Mouse (Mus musculus): Measurements from ENCODE around the gene Ak7.

Ak7 gene

DNA sequence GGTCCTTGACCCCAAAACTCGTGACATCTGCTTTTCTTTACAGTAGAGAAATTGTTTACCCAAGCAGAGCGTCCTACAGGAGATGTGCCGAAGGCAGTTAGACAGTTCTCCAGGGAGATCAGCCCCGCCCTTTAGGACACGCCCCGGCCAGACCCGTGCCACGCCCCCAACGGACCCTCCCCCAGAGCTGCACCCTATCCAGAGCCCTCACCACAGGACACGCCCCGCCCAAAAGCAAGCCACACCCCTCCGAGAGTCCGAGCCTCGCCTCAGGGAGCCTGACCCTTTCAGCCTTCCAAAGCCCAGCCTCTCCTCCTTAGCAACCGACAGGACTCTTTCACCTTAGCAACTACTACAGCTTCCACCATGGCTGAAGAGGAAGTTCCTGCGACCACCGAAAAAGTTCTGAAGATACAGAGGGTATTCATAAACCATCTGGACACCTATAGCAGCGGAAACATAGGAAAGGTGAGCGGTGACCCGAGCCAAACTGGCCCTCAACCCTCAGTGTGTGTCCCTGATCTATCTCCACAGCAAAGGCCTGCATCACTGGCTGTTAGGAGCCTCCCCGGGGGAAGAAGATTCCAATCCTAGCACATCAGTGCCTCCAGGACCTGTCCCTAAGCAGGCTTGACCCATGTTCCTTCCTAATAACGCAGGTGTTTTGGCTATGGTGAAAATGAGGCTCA lies at the start of gene Ak7:
TSS of gene Ak7 (plus strand) at position 178 of the 689 bp plus-strand sequence.
- TF ChIP-seq GATA4 (IDR thresholded peaks at IDR 0.05; ENCODE audit: insufficient replicate concordance, low read length) = no peak

DNA sequence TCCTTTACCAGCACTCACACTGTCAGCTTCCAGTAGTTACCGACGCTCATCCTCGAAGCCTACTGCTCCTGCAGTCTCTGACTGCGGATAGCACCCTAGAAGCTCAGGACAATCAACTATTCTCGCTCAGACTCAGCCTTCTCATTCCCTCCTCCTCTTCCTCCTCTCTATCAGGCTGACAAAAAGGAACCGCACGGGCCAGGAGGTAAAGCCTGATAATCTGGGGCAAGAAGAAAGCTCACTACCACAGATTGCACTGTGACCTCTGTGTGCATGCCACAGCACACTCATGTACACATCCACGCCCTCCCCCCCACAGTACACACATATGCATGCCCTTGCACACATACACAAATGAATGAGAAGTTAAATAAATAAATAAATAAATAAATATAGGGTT lies 29.5 kb upstream of the Ak7 start:
- TF ChIP-seq GATA4 (IDR thresholded peaks at IDR 0.05; ENCODE audit: insufficient replicate concordance, low read length) = no peak

DNA sequence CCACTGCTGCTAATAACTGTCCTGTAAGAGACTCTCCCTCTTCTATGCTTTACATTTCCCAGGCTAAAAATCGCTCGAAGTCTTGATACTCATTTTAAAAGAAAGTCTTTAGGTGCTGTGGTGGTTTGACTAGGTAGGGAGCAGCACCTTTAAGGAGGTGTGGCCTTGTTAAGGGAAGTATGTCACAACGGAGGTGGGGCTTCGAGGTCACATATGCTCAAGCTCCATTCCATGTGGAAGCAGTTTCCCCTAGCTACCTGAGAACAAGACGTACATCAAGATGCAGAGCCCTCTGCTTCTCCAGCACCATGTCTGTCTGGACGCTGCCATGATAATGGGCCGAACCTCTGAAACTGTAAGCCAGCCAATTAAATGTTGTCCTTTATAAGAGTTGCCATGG lies 27.6 kb upstream of the Ak7 start:
- no peak for TF ChIP-seq GATA4 (IDR thresholded peaks at IDR 0.05; ENCODE audit: insufficient replicate concordance, low read length)

DNA sequence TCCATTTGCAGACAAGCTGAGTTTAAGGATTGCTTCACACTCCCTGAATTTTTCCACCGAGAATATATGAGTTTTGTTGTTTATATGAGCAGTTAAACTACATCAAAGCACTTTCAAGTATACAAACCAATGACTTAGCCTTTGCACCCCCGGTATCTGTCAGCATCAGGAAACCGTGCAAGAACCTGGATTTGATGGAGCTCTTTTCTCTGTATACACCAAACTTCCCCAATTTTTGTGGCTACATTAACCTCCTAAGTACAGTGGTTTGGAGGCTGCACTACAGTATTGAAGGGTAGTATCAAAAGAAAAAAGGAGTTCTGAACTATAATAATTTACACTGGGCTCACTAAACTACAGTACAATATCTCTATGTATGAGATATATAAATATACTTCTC lies 27.0 kb upstream of the Ak7 start:
- TF ChIP-seq GATA4 (IDR thresholded peaks at IDR 0.05; ENCODE audit: insufficient replicate concordance, low read length) = no peak

DNA sequence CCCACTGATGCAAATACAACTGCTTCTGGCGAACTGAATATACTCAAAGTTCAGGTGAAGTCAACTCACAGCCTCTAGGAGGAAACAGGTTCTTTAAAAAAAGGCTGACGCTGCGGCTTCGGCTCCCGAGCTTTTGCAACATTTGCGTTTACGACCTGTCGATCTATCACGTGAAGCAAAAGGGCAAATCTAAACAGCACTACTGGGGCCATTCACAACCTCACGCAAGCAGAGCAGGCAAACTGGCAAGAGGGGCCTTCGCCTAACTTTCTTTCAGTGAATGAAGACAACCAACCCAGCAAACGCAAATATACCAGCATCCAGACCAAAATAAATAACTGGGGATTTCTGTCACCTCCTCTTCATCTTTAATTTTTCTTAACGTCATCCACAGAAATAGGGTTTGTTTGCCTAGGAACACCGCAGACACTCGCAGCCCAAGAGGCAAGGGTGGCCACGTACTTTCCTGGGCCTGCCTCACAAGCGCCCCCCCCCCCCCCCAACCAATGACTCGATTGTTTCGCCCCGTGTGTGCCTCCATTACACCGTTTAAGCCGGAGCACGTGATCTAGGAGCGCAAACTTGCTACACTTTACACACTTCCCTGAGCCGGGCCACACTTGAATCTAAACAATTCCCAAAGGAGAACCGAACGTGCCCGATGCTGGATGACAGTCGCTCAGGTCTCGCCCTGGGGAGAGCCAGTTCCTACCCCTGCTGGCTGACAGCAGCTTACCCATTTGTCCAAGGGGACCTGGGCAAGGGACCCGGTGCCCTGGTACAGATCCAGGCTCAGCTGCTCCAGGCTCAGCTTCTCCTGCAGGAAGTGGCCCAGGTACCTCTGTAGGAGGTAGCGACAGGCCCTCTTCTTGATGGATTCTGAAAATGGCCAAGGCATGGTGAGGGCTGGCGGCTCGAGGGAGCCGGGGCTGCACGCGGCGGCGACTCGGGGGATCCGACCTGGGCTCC lies 21.6 kb upstream of the Ak7 start, which contains the start of gene Gskip:
TSS of gene Gskip (plus strand) at position 897 of the 969 bp plus-strand sequence.
- no peak for TF ChIP-seq GATA4 (IDR thresholded peaks at IDR 0.05; ENCODE audit: insufficient replicate concordance, low read length)

DNA sequence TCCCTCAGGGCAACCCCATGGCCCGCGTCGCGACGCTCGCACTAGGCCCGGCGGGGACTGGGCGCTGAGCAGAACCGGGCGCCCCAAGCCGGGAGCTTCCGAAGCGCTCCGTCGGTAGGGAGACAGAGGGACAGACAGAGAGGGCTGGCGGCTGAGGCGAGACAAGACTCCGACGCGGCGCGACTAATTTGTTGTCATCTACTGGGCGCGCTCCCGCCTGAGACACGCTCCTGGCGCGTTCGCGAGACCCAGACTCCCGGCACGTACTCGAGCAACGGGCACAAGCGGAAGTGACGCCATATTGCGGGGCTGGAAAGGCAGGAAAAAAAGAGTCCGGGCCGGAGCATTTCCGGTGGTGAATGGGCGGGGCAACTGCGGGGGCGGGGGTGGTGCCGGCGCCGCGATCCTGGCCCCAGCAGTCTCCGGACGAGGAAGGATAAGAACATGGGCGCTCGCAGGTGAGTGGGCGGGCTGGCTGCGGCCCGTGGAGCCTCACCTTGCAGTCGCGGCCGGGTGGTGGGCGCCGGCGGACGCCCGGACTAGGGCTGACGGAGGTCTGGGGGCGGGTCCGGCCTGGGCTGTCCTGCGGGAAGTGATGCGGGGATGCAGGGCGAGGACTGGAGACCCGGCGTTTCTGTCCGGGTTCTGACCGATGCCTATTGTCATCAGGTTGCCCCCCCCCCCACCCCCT lies 20.6 kb upstream of the Ak7 start, which contains the start of gene Atg2b:
TSS of gene Atg2b (minus strand) at position 211 of the 691 bp plus-strand sequence.
- TF ChIP-seq GATA4 (IDR thresholded peaks at IDR 0.05; ENCODE audit: insufficient replicate concordance, low read length) = no peak

DNA sequence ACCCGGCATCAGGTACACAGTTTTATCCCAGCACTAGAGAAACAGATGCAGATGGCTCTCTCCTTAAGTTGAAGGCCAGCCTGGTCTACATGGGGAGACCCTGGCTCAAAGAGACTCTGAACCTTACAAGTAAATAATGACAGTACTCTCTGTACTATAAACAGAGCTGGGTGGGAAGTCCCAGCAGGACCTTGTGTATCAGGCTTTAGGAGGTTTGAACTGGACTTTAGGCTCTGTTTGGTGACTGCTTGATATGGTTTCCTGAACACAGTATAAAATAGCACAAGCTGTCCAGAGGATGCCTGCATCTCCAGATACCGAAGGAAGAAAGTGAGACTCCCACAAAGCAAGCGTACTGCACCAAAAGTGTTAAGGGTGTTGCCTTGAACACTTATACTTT lies 19.0 kb upstream of the Ak7 start:
- TF ChIP-seq GATA4 (IDR thresholded peaks at IDR 0.05; ENCODE audit: insufficient replicate concordance, low read length) = no peak

DNA sequence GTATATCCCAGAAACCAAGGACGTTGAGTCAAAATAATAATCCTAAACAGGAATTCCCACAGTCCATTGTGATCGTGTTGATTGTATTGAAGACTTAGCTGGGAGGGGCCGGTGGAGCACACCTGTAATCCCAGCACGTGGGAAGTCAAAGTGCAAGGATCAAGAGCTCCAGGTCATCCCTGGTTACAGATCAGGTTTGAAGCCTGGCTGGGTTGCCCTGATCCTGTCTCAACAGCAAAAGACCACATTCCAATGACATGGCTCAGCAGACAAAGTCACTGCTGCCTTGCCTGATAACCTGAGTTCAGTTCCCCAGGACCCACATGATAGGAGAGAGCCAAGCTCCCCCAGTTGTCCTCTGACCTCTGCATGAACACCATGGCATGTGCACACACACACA lies 18.4 kb upstream of the Ak7 start:
- no peak for TF ChIP-seq GATA4 (IDR thresholded peaks at IDR 0.05; ENCODE audit: insufficient replicate concordance, low read length)

DNA sequence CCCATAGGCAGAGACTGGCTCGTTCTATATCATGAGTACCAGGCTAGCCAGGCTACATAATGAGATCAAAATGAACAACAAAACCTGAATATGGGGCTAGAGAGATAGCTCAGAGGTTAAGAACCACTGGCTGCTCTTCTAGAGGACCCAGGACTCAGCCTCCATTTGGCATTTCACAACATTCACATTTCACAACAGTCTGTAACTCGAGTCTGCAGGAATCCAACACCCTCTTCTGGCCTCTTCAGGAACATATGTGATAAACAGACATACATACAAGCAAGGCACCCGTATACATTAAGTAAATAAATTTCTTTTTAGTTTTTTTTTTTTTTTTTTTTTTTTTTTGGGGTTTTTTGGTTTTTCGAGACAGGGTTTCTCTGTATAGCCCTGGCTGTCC lies 17.2 kb upstream of the Ak7 start:
- TF ChIP-seq GATA4 (IDR thresholded peaks at IDR 0.05; ENCODE audit: insufficient replicate concordance, low read length) = no peak

DNA sequence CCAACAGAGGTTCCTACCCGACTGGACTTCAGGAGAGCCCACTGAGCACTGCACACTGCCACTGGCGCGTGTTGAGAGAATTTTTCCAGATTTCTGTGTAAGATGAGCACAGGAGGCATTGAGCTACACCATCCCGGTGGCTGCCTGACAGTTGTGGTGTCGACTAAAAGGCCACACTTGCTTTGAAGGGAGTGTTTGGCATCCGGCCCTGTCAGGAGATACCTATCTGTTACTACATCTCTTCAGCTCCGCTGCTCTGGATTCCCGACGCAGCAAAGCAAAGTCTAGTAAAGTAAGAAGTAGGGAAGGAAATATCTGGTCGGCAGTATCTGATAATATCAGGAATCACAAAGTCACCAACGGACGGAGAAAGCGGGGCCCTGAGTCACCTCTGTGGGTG lies 16.3 kb upstream of the Ak7 start:
- no peak for TF ChIP-seq GATA4 (IDR thresholded peaks at IDR 0.05; ENCODE audit: insufficient replicate concordance, low read length)

DNA sequence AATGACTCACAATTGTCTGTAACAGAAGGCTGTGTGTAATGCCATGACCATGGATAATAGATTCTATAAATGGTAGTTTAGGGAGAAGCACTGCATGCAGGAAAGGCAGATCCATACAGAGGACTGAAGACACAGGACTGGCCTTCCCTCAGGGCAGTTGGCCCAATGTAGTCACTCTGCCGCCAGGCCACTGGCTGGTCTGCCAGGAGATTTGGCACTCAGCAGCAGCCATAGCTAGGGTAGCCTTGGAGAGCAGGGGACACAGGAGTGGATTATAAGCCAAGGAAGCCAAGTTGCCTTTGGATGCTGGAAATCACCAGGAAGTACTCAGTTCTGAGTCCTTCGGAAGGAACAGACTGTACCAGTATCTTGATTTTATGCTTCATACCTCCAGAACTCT lies 11.8 kb upstream of the Ak7 start:
- no peak for TF ChIP-seq GATA4 (IDR thresholded peaks at IDR 0.05; ENCODE audit: insufficient replicate concordance, low read length)

DNA sequence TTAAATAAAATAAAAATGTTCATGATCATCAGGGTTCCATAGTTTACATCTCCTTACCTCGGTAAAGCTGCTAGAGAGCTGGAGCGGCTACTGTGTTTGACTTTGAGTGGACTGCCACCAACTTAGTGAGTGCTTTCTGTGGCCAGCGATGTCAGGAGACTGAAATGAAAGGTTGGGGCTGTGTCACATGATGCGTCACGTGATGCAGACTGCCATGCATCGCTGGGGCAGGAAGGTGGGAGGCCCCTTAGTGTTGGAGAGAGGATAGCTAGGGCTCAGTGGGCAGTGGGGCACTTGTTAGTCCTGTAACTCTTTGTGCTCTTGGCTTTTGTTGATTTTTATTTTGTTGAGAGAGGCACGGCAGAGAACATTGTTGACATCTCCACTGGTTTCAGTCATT lies 9.9 kb upstream of the Ak7 start:
- TF ChIP-seq GATA4 (IDR thresholded peaks at IDR 0.05; ENCODE audit: insufficient replicate concordance, low read length) = no peak

DNA sequence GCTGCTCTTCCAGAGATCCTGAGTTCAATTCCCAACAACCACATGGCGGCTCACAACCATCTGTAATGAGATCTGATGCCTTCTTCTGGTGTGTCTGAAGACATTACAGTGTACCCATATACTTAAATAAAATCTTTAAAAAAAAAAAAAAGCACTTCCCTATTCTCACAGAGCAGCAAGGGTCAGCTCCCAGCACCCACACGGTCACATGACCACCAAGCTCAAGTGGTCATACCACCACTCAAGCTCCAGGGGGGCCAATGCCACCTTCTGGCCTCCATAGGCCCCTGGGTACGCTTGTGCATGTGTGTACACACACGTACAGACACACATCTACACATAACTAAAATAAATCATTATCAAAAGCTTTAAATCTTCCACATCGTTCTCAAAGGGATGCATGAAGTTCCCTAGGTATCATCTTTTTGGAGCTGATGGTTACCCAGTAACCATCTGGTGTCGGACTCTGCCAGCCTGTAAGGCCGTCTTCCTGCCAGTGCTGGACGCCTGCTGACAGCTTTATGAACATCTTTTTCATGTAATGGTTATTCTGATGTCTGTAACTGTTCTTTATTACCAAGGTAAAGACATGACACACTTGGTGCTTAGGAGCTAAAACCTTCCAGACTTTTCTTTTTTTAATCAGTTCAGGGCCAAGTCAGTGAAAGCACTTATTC lies 8.5 kb upstream of the Ak7 start:
- no peak for TF ChIP-seq GATA4 (IDR thresholded peaks at IDR 0.05; ENCODE audit: insufficient replicate concordance, low read length)

DNA sequence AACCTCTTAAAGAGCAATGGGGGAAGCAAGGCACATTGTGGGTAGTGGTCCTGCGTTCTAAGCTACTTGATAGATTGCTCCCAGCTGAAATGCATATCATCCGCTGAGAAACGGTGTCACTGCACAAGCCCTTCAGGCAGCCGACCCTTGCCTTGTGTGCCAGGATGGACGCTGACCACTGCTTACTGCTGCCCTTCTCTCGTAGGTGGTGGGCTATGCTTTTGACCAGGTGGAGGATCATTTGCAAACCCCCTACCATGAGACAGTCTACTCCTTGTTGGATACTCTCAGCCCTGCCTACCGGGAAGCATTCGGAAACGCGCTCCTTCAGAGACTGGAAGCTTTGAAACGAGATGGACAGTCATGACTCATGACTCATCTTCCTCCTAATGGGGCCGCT lies 5.3 kb upstream of the Ak7 start:
- no peak for TF ChIP-seq GATA4 (IDR thresholded peaks at IDR 0.05; ENCODE audit: insufficient replicate concordance, low read length)

DNA sequence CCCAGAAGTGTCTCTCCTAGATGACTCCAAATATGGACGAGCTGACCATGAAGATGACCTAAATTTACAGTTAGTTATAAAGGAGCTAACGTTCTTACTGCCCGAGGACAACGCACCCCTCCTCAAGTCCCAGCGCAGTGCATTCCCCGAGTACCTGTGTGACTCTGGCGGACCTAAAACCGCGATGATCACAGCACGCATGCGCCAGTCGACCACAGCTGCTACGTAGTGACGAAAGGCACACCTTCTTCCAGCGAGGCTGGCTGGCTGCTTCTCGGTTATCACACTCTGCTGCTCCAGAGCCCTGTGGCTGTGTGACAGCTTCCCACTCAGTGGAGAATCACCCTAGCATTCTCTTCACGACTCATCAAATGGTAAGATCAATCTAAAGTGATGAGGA lies 12.8 kb downstream of the Ak7 start:
- no peak for TF ChIP-seq GATA4 (IDR thresholded peaks at IDR 0.05; ENCODE audit: insufficient replicate concordance, low read length)
